Mouse (Mus musculus) ES-Bruce4 (cell line): Measurements from ENCODE around the gene Cyth4. TPM values are rescaled to one million over a fixed set of nuclear protein-coding genes. Genes with fewer than 3 reads are reported as not detected.

Source experiments
- H3K27ac ChIP-seq: 2 replicates; pipeline ENCODE4 v1.5.1; 2012; ENCODE audit warnings: low read length, inconsistent platforms; ENCODE audit not compliant: insufficient read depth
- H3K27me3 ChIP-seq: 2 replicates; pipeline ENCODE4 v1.6.1; 2012; ENCODE audit warnings: mild to moderate bottlenecking, low read length, inconsistent platforms; ENCODE audit not compliant: control insufficient read depth, poor library complexity, insufficient read depth, severe bottlenecking
- H3K36me3 ChIP-seq: 2 replicates; pipeline ENCODE4 v1.6.1; 2012; ENCODE audit warnings: inconsistent platforms, mild to moderate bottlenecking, low read length, moderate library complexity; ENCODE audit not compliant: control insufficient read depth, poor library complexity, insufficient read depth, severe bottlenecking
- H3K4me1 ChIP-seq: one replicate; pipeline ENCODE4 v1.8.1; 2011; ENCODE audit warnings: low read length; ENCODE audit not compliant: control insufficient read depth, insufficient read depth
- H3K4me3 ChIP-seq: 2 replicates; pipeline ENCODE4 v1.5.1; 2011; ENCODE audit warnings: low read depth, mild to moderate bottlenecking, low read length
- H3K9ac ChIP-seq: 2 replicates; pipeline ENCODE4 v1.6.1; 2012; ENCODE audit warnings: low read depth, mild to moderate bottlenecking, inconsistent platforms; ENCODE audit not compliant: poor library complexity, severe bottlenecking
- H3K9me3 ChIP-seq: replicated peaks from 2 replicates; pipeline ENCODE4 v1.6.1; 2012; ENCODE audit warnings: mild to moderate bottlenecking, low read length, inconsistent platforms; ENCODE audit not compliant: control insufficient read depth, poor library complexity, insufficient read depth, severe bottlenecking
- CTCF ChIP-seq: IDR thresholded peaks from one replicate; pipeline ENCODE4 v1.8.1; 2011; ENCODE audit warnings: low read depth, low read length
- EP300 ChIP-seq: IDR thresholded peaks from 2 replicates; pipeline ENCODE4 v1.6.1; 2011; ENCODE audit warnings: low read depth, low read length; ENCODE audit not compliant: insufficient read depth
- POLR2A ChIP-seq: IDR thresholded peaks from one replicate; pipeline ENCODE4 v1.8.1; 2011; ENCODE audit warnings: low read length; ENCODE audit not compliant: insufficient read depth
- polyA plus RNA-seq: library from polyadenylated mRNA; stranded (reverse); fragments of >200 nt; gene quantifications from 2 replicates; pipeline ENCODE4 v1.2.4, GENCODE M21; 2011; ENCODE audit warnings: low read depth; ENCODE audit not compliant: missing spikeins, insufficient read depth, insufficient read length

Gene Cyth4
- polyA plus RNA-seq, 1 experiment = 0.40 TPM

GRCm38 (mm10) chr15:78554545-78555313 lies 42.1 kb upstream of the Cyth4 start:
- no peaks in the 10 kb centered on the region for H3K36me3 ChIP-seq
- peak overlapping the region; percentile 51 for H3K9ac ChIP-seq
- peak overlapping the region; percentile 97 for H3K4me3 ChIP-seq
- no peaks in the 10 kb centered on the region for H3K4me1 ChIP-seq
- H3K9me3 ChIP-seq = peaks cover 10% of the 10 kb centered on the region; the same call in 1 of the 2 replicates
- peak overlapping the region; percentile 27; the same call in 1 of the 2 replicates for H3K27ac ChIP-seq
- H3K27me3 ChIP-seq = no peaks in the 10 kb centered on the region
- no peak for TF ChIP-seq EP300
- TF ChIP-seq POLR2A = peak; percentile 54
- TF ChIP-seq CTCF = peak; percentile 69

GRCm38 (mm10) chr15:78557693-78558535 lies 38.9 kb upstream of the Cyth4 start:
- H3K4me3 ChIP-seq = no peak overlapping the region
- H3K27ac ChIP-seq = no peak overlapping the region
- H3K36me3 ChIP-seq = no peaks in the 10 kb centered on the region
- no peaks in the 10 kb centered on the region for H3K4me1 ChIP-seq
- TF ChIP-seq EP300 (no peak), CTCF (no peak), POLR2A (no peak)
- peaks cover 6% of the 10 kb centered on the region; the same call in 1 of the 2 replicates for H3K9me3 ChIP-seq
- no peaks in the 10 kb centered on the region for H3K27me3 ChIP-seq
- H3K9ac ChIP-seq = no peak overlapping the region

DNA sequence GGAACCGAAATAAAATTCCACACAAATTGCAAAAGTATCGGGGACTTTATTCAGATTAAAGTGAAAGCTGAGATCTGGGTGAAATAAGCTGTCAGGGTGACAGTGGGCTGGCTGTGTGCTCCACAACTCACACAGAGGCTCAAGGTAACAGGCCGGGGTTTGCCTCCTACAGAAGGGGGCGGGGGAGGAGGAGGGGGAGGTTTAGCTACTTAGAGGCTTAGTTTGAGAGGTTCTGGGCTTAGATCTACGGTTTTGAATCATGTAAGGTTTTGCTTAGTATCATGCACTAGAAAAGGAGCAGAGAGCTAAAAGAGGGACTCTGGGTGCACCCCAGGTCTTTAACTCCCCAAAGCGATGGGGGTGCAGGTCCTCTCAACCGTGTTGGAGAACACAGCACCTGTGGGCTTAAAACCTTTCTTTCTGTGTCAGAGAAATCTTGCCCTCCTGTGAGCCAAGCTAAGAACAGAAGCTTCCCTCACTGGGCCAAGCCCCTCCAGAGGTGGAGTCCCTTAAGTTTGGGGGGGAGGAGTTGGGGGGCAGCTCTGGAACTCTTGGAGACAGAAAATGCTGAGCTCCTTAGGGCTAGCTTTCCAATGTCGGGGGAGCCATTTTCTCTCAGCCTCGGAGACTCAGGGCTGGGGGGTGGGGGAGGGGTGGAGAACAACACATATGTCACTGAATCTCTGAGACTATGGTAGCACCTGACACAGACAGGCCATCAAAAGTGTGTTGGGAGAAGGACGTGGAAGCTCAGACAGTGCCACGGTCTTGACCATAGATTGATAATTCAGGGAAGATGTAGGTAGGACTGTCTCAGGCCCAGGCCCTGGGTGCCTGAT lies 37.5 kb upstream of the Cyth4 start:
- H3K36me3 ChIP-seq = no peaks in the 10 kb centered on the region
- no peaks in the 10 kb centered on the region for H3K27me3 ChIP-seq
- TF ChIP-seq EP300 (no peak), CTCF (no peak), POLR2A (no peak)
- H3K27ac ChIP-seq = no peak overlapping the region
- no peaks in the 10 kb centered on the region for H3K9me3 ChIP-seq
- H3K4me1 ChIP-seq = no peaks in the 10 kb centered on the region
- H3K9ac ChIP-seq = no peak overlapping the region
- no peak overlapping the region for H3K4me3 ChIP-seq

GRCm38 (mm10) chr15:78563344-78563743 lies 33.5 kb upstream of the Cyth4 start:
- Histone ChIP-seq H3K9ac (no peak overlapping the region), H3K27ac (no peak overlapping the region), H3K9me3 (no peaks in the 10 kb centered on the region), H3K36me3 (no peaks in the 10 kb centered on the region), H3K27me3 (no peaks in the 10 kb centered on the region), H3K4me1 (no peaks in the 10 kb centered on the region), H3K4me3 (no peak overlapping the region)
- TF ChIP-seq EP300 (no peak), CTCF (no peak), POLR2A (no peak)

- Histone ChIP-seq H3K9me3 (no peaks in the 10 kb centered on the region), H3K4me1 (no peaks in the 10 kb centered on the region), H3K27ac (no peak overlapping the region), H3K27me3 (no peaks in the 10 kb centered on the region), H3K36me3 (no peaks in the 10 kb centered on the region), H3K4me3 (no peak overlapping the region), H3K9ac (no peak overlapping the region)
- TF ChIP-seq EP300 (no peak), CTCF (no peak), POLR2A (no peak)
These were observed 32.9 kb upstream of the Cyth4 start for GRCm38 (mm10) chr15:78563937-78564336.
